Mouse (Mus musculus): ENCODE measurements at regions not wholly inside any gene's neighbourhood (a gene's known extent, or its start where the extent isn't known, plus 50 kb on each side); places are given as distances from the start of the nearest gene placed in this dataset.

- no peak overlapping the region for H3K4me3 ChIP-seq (ENCODE audit: low read length)
- H3K9ac ChIP-seq (ENCODE audit: low read length) = no peak overlapping the region
- 15% methylated on average over 3 of the region's 3 CpGs for WGBS
- no peak overlapping the region for H3K27ac ChIP-seq (ENCODE audit: low read length)
- no peaks in the 10 kb centered on the region for H3K36me3 ChIP-seq (ENCODE audit: control insufficient read depth, insufficient read depth)
- no peak overlapping the region for H3K4me2 ChIP-seq (ENCODE audit: low read depth, low read length)
- peak; percentile 54; the same call in 1 of the 2 replicates for ATAC-seq (replicated peaks; ENCODE audit: extremely low read depth, insufficient read depth, low FRiP score)
- H3K27me3 ChIP-seq (ENCODE audit: control insufficient read depth, insufficient read depth, low read length) = peaks cover 24% of the 10 kb centered on the region
- peaks cover 20% of the 10 kb centered on the region for H3K4me1 ChIP-seq (ENCODE audit: control insufficient read depth, insufficient read depth, low read length)
- H3K9me3 ChIP-seq (replicated peaks; ENCODE audit: control insufficient read depth, low read length) = peaks cover 6% of the 10 kb centered on the region
Measured at GRCm38 (mm10) chr11:64599178-64599577, 162.7 kb upstream of the F930015N05Rik start.

GRCm38 (mm10) chr11:64600201-64601102, 164.0 kb upstream of the F930015N05Rik start:
- H3K9ac ChIP-seq (ENCODE audit: low read length) = no peak overlapping the region
- peaks cover 6% of the 10 kb centered on the region for H3K9me3 ChIP-seq (replicated peaks; ENCODE audit: control insufficient read depth, low read length)
- no peaks in the 10 kb centered on the region for H3K36me3 ChIP-seq (ENCODE audit: control insufficient read depth, insufficient read depth)
- peak overlapping the region; percentile 67 for H3K27ac ChIP-seq (ENCODE audit: low read length)
- H3K4me3 ChIP-seq (ENCODE audit: low read length) = no peak overlapping the region
- peak overlapping the region; percentile 23; the same call in 1 of the 2 replicates for H3K4me2 ChIP-seq (ENCODE audit: low read depth, low read length)
- peak; percentile 96 for ATAC-seq (replicated peaks; ENCODE audit: extremely low read depth, insufficient read depth, low FRiP score)
- H3K4me1 ChIP-seq (ENCODE audit: control insufficient read depth, insufficient read depth, low read length) = peaks cover 20% of the 10 kb centered on the region
- WGBS = 24% methylated on average over 10 of the region's 10 CpGs
- peaks cover 22% of the 10 kb centered on the region for H3K27me3 ChIP-seq (ENCODE audit: control insufficient read depth, insufficient read depth, low read length)

GRCm38 (mm10) chr11:64609043-64609442, 172.6 kb upstream of the F930015N05Rik start:
- Histone ChIP-seq H3K4me1 (ENCODE audit: control insufficient read depth, insufficient read depth, low read length) (0 out of 2 replicates have a peak, but pooled peaks cover 4% of the 10 kb centered on the region), H3K36me3 (ENCODE audit: control insufficient read depth, insufficient read depth) (no peaks in the 10 kb centered on the region), H3K27me3 (ENCODE audit: control insufficient read depth, insufficient read depth, low read length) (peaks cover 31% of the 10 kb centered on the region), H3K9ac (ENCODE audit: low read length) (no peak overlapping the region), H3K27ac (ENCODE audit: low read length) (no peak overlapping the region), H3K4me3 (ENCODE audit: low read length) (no peak overlapping the region), H3K4me2 (ENCODE audit: low read depth, low read length) (no peak overlapping the region), H3K9me3 (replicated peaks; ENCODE audit: control insufficient read depth, low read length) (peaks cover 11% of the 10 kb centered on the region; the same call in 1 of the 2 replicates)
- peak; percentile 63 for ATAC-seq (replicated peaks; ENCODE audit: extremely low read depth, insufficient read depth, low FRiP score)
- WGBS = 48% methylated on average over 2 of the region's 2 CpGs

- WGBS = 65% methylated on average over 3 of the region's 3 CpGs
- H3K4me1 ChIP-seq (ENCODE audit: control insufficient read depth, insufficient read depth, low read length) = 0 out of 2 replicates have a peak, but pooled peaks cover 4% of the 10 kb centered on the region
- no peak overlapping the region for H3K4me3 ChIP-seq (ENCODE audit: low read length)
- H3K27me3 ChIP-seq (ENCODE audit: control insufficient read depth, insufficient read depth, low read length) = peaks cover 43% of the 10 kb centered on the region
- no peaks in the 10 kb centered on the region for H3K36me3 ChIP-seq (ENCODE audit: control insufficient read depth, insufficient read depth)
- H3K4me2 ChIP-seq (ENCODE audit: low read depth, low read length) = no peak overlapping the region
- ATAC-seq (replicated peaks; ENCODE audit: extremely low read depth, insufficient read depth, low FRiP score) = no peak
- peaks cover 11% of the 10 kb centered on the region; the same call in 1 of the 2 replicates for H3K9me3 ChIP-seq (replicated peaks; ENCODE audit: control insufficient read depth, low read length)
- H3K9ac ChIP-seq (ENCODE audit: low read length) = no peak overlapping the region
- no peak overlapping the region for H3K27ac ChIP-seq (ENCODE audit: low read length)
Measured at GRCm38 (mm10) chr11:64610724-64611123, 174.3 kb upstream of the F930015N05Rik start.

DNA sequence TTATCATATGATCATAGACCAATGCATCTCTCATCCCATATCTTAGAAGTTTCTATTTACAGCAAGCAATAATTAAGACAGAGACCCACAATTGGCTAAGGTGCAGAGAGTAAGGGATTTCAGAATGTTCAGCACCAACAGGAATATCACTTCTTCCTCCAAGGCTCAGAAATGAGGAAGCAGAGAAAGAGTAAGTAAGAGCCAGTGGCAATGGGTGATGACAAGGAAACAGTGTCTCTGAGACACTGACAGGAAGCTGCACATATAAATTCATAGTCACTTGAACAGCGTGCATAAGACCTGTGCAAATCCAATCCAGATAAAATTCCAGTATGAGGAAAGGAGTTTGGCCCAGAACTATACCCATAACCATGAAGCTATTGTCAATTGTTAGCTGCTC, 178.7 kb upstream of the F930015N05Rik start:
- peaks cover 65% of the 10 kb centered on the region for H3K27me3 ChIP-seq (ENCODE audit: control insufficient read depth, insufficient read depth, low read length)
- no peak for ATAC-seq (replicated peaks; ENCODE audit: extremely low read depth, insufficient read depth, low FRiP score)

DNA sequence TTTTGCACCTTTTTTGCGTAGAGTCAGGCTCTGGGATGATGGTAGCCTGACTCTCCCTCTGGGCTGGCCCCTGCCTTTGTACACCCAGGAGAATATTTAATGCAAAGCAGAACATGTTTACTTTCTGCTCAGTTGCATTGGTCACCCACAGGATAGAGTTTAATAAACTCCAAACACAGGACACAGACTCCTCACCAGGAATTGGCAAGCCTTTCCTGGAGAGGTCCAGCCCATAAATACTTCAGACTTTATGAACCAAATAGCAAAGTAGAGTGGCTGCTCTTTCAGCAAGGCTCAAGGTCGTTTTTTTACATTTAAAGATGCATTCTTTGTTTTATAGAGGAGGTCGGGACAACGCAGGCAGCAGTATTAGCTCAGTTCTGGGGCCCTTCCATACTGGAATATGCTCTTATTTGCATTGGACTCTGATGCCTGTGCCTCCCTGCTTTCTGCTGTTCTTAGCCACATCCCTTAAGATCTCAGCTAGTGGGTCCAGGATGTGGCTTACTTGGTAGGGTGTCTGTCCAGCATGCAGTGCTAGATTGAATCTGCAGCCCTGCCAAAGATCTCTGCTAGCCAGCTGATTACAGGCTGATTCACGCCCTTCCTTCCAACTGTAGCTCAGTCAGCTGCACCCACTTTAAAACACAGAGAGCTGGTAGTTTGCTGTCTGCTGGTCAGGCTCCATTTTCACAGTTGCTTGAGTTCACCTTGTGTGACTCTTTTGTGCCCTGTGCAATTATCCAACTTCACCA, 182.4 kb upstream of the F930015N05Rik start:
- 56% methylated on average over 5 of the region's 5 CpGs for WGBS
- no peaks in the 10 kb centered on the region for H3K4me1 ChIP-seq (ENCODE audit: control insufficient read depth, insufficient read depth, low read length)
- no peak overlapping the region for H3K4me2 ChIP-seq (ENCODE audit: low read depth, low read length)
- no peaks in the 10 kb centered on the region for H3K9me3 ChIP-seq (replicated peaks; ENCODE audit: control insufficient read depth, low read length)
- no peaks in the 10 kb centered on the region for H3K36me3 ChIP-seq (ENCODE audit: control insufficient read depth, insufficient read depth)
- no peak overlapping the region for H3K4me3 ChIP-seq (ENCODE audit: low read length)
- no peak for ATAC-seq (replicated peaks; ENCODE audit: extremely low read depth, insufficient read depth, low FRiP score)
- peaks cover 60% of the 10 kb centered on the region for H3K27me3 ChIP-seq (ENCODE audit: control insufficient read depth, insufficient read depth, low read length)
- no peak overlapping the region for H3K27ac ChIP-seq (ENCODE audit: low read length)
- H3K9ac ChIP-seq (ENCODE audit: low read length) = no peak overlapping the region

More for the DNA sequence above, 178.7 kb upstream of the F930015N05Rik start:
- no peaks in the 10 kb centered on the region for H3K4me1 ChIP-seq (ENCODE audit: control insufficient read depth, insufficient read depth, low read length)
- H3K27ac ChIP-seq (ENCODE audit: low read length) = no peak overlapping the region
- no peak overlapping the region for H3K4me3 ChIP-seq (ENCODE audit: low read length)
- no peak overlapping the region for H3K4me2 ChIP-seq (ENCODE audit: low read depth, low read length)
- no peaks in the 10 kb centered on the region for H3K36me3 ChIP-seq (ENCODE audit: control insufficient read depth, insufficient read depth)
- peaks cover 11% of the 10 kb centered on the region; the same call in 1 of the 2 replicates for H3K9me3 ChIP-seq (replicated peaks; ENCODE audit: control insufficient read depth, low read length)
- 59% methylated on average over 1 of the region's 1 CpGs for WGBS
- H3K9ac ChIP-seq (ENCODE audit: low read length) = no peak overlapping the region

GRCm38 (mm10) chr11:64627180-64627579, 190.7 kb upstream of the F930015N05Rik start:
- ATAC-seq (replicated peaks; ENCODE audit: extremely low read depth, insufficient read depth, low FRiP score) = no peak; the same call in 1 of the 2 replicates
- no peak overlapping the region; the same call in 1 of the 2 replicates for H3K4me3 ChIP-seq (ENCODE audit: low read length)
- H3K4me2 ChIP-seq (ENCODE audit: low read depth, low read length) = peak overlapping the region; percentile 29
- peaks cover 2% of the 10 kb centered on the region; the same call in 1 of the 2 replicates for H3K4me1 ChIP-seq (ENCODE audit: control insufficient read depth, insufficient read depth, low read length)
- peaks cover 4% of the 10 kb centered on the region; the same call in 1 of the 2 replicates for H3K9me3 ChIP-seq (replicated peaks; ENCODE audit: control insufficient read depth, low read length)
- no peaks in the 10 kb centered on the region for H3K36me3 ChIP-seq (ENCODE audit: control insufficient read depth, insufficient read depth)
- 26% methylated on average over 7 of the region's 7 CpGs for WGBS
- peaks cover 9% of the 10 kb centered on the region for H3K27me3 ChIP-seq (ENCODE audit: control insufficient read depth, insufficient read depth, low read length)
- no peak overlapping the region for H3K9ac ChIP-seq (ENCODE audit: low read length)
- H3K27ac ChIP-seq (ENCODE audit: low read length) = peak overlapping the region; percentile 5

GRCm38 (mm10) chr11:64640947-64641346, 204.5 kb upstream of the F930015N05Rik start:
- no peak overlapping the region for H3K4me3 ChIP-seq (ENCODE audit: low read length)
- peaks cover 5% of the 10 kb centered on the region; the same call in 1 of the 2 replicates for H3K9me3 ChIP-seq (replicated peaks; ENCODE audit: control insufficient read depth, low read length)
- H3K4me2 ChIP-seq (ENCODE audit: low read depth, low read length) = no peak overlapping the region
- H3K9ac ChIP-seq (ENCODE audit: low read length) = no peak overlapping the region
- no peak for ATAC-seq (replicated peaks; ENCODE audit: extremely low read depth, insufficient read depth, low FRiP score)
- H3K27ac ChIP-seq (ENCODE audit: low read length) = no peak overlapping the region
- 85% methylated on average over 4 of the region's 4 CpGs for WGBS
- 0 out of 2 replicates have a peak, but pooled peaks cover 2% of the 10 kb centered on the region for H3K27me3 ChIP-seq (ENCODE audit: control insufficient read depth, insufficient read depth, low read length)
- no peaks in the 10 kb centered on the region for H3K4me1 ChIP-seq (ENCODE audit: control insufficient read depth, insufficient read depth, low read length)
- H3K36me3 ChIP-seq (ENCODE audit: control insufficient read depth, insufficient read depth) = no peaks in the 10 kb centered on the region

Data from heart, embryonic 16.5 days (tissue).